Mouse (Mus musculus) WW6 (cell line): Measurements from ENCODE around the gene Cyb5b.
"Not testable (repeated sequence)": the region's sequence is repeated elsewhere in the genome, so short reads cannot be mapped to it uniquely, and the experiment has no call there.

Experiments
- DNase-seq: peaks from one replicate; pipeline ENCODE4 v3.0.0-alpha.2; 2013; ENCODE audit warnings: low read depth, low spot score

Cyb5b gene

GRCm38 (mm10) chr8:107150404-107151157, at the start of gene Cyb5b:
Gene Cyb5b (plus strand): TSS chr8:107150640.
- DNase-seq, result peak; percentile 93

- no peak for DNase-seq
Observed at GRCm38 (mm10) chr8:107104547-107104946, 45.9 kb upstream of the Cyb5b start.

GRCm38 (mm10) chr8:107108089-107108488, 42.4 kb upstream of the Cyb5b start:
- DNase-seq, result not testable (repeated sequence)

GRCm38 (mm10) chr8:107108978-107109720, 41.3 kb upstream of the Cyb5b start:
- peak; percentile 85 for DNase-seq

- DNase-seq, result no peak
Observed at GRCm38 (mm10) chr8:107109816-107110435, 40.5 kb upstream of the Cyb5b start.

GRCm38 (mm10) chr8:107110629-107111330, 39.7 kb upstream of the Cyb5b start:
- no peak for DNase-seq

- DNase-seq, result no peak
Observed at GRCm38 (mm10) chr8:107111340-107112105, 38.9 kb upstream of the Cyb5b start.

- no peak for DNase-seq
Observed at GRCm38 (mm10) chr8:107113209-107113608, 37.2 kb upstream of the Cyb5b start.

- no peak for DNase-seq
Observed at GRCm38 (mm10) chr8:107114150-107115007, 36.1 kb upstream of the Cyb5b start.

- no peak for DNase-seq
Observed at GRCm38 (mm10) chr8:107115008-107115320, 35.5 kb upstream of the Cyb5b start.

- DNase-seq, result no peak
Observed at GRCm38 (mm10) chr8:107116023-107116422, 34.4 kb upstream of the Cyb5b start.

- DNase-seq, result no peak
Observed at GRCm38 (mm10) chr8:107117019-107117418, 33.4 kb upstream of the Cyb5b start.

- DNase-seq, result no peak
Observed at GRCm38 (mm10) chr8:107118803-107119233, 31.6 kb upstream of the Cyb5b start.

- DNase-seq, result no peak
Observed at GRCm38 (mm10) chr8:107119412-107119811, 31.0 kb upstream of the Cyb5b start.

- DNase-seq, result no peak
Observed at GRCm38 (mm10) chr8:107120806-107121205, 29.6 kb upstream of the Cyb5b start.

GRCm38 (mm10) chr8:107121681-107122291, 28.7 kb upstream of the Cyb5b start:
- no peak for DNase-seq

- DNase-seq, result no peak
Observed at GRCm38 (mm10) chr8:107123063-107123614, 27.3 kb upstream of the Cyb5b start.

- no peak for DNase-seq
Observed at GRCm38 (mm10) chr8:107124343-107124742, 26.1 kb upstream of the Cyb5b start.
